Mouse (Mus musculus): ENCODE measurements around the gene Mup17.
"Not testable (repeated sequence)": the region's sequence is repeated elsewhere in the genome, so short reads cannot be mapped to it uniquely, and the experiment has no call there.

The Mup17 gene

DNA sequence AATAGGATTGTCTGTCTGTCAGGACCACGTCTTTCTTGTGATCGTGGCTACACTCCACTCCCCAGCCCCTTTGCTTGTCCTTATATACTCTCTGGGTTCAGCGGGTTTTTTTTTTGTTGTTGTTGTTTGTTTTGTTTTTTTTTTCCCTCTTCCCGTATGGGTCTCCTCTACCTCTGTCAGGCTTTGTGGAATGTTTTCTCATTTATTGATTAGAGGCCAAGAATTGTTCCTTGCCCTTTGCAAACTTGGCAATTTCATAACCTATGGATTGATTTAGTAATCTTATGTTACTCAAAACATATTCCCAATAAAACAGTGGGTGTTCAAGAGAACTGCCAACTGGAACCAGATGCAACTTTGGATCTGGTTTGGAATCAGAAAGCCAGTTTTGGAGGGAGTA is at the start of gene Mup17:
Mup17 (minus strand) TSS at position 101 of the 400 bp plus-strand sequence.
- not testable (repeated sequence) for DNase-seq (ENCODE audit: low read depth)

DNA sequence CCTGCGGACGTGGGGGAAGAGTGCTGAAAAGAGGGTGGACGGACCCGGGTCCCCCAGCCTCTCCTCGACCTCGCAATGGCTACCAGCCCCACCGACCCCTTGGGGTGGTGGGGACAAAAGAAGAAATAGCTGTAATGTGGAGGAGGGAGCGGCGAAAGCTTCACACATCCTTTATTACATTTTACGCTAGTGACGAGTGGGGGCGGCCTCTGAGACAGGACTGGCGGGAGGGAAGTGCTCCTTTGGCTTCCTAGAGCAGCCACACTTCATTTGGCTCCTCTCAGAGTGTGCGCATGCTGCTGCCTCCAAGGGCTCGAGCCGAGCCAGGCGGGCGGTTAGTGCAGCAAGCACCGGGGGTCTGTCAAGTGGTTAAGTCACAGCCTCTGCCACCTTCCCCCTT is 24.1 kb downstream of the Mup17 start:
- DNase-seq (ENCODE audit: low read depth), result not testable (repeated sequence)

DNA sequence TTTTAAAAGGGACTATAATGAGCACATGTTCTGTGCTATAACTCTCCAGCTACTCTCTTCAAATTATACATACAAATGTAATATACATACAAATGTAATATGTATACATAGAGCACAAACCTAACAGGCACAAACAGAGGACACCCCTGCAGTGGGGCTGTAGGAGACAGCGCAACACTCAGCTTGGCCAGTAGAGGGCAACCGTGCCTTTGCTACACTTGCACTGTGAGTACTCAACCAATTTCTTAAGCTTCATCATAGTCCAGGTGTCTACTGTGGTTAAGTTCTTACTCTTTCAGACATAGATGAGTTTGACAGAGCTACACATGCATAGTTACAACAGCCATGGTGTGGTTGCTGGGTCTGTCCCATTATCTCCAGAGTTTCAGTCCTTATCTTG is 39.8 kb downstream of the Mup17 start:
- not testable (repeated sequence) for DNase-seq (ENCODE audit: low read depth)
